Mouse (Mus musculus): Measurements from ENCODE around the gene Spef1.

GRCm38 (mm10) chr2:131125964-131126815 lies 60.9 kb downstream of the Spef1 start:
- TF ChIP-seq CTCF (IDR thresholded peaks at IDR 0.05; ENCODE audit: low read depth): no peak
- TF ChIP-seq EP300 (IDR thresholded peaks at IDR 0.05; ENCODE audit: low read depth): no peak
